Mouse (Mus musculus): Measurements from ENCODE around the gene Heatr4.

- TF ChIP-seq CTCF (IDR thresholded peaks at IDR 0.05; ENCODE audit: insufficient read depth, low read length) (no peak), POLR2A (IDR thresholded peaks at IDR 0.05; ENCODE audit: borderline replicate concordance, extremely low read depth, low read depth, low read length) (no peak)
Measured at GRCm38 (mm10) chr12:84010201-84010600, 25.5 kb upstream of the Heatr4 start.

All from lung, adult 2 months (tissue).